Mouse (Mus musculus) left cerebral cortex, adult 8-10 months (tissue): ENCODE measurements at regions not wholly inside any gene's neighbourhood (a gene's known extent, or its start where the extent isn't known, plus 50 kb on each side); places are given as distances from the start of the nearest gene placed in this dataset.
"Not testable (repeated sequence)": the region's sequence is repeated elsewhere in the genome, so short reads cannot be mapped to it uniquely, and the experiment has no call there.

Experiments
- DNase-seq, 2 experiments: peaks; one replicate each; pipeline ENCODE4 v3.0.0; 2022; ENCODE audit warnings: low spot score in 2 of 2

DNA sequence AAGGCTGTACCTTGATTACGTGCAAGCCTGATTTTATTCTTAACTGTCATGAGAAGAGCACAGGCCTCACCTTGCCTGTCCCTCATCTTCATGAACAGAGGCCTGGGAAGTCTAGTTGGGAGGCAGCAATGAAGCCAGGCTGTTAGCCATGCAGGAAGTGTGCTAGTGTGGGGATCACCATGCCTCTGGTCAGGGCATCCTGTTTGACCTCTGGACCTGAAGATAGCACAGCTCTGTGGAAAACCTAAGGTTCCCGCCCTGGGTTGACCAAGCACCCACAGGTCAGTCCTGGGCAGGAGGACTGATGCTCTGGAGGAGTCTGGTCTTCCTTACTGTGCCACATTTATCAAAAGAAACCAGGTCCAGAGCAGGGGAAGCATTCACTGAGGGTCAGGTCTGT is 157.6 kb downstream of the Gm906 start:
- DNase-seq, result no peak

DNA sequence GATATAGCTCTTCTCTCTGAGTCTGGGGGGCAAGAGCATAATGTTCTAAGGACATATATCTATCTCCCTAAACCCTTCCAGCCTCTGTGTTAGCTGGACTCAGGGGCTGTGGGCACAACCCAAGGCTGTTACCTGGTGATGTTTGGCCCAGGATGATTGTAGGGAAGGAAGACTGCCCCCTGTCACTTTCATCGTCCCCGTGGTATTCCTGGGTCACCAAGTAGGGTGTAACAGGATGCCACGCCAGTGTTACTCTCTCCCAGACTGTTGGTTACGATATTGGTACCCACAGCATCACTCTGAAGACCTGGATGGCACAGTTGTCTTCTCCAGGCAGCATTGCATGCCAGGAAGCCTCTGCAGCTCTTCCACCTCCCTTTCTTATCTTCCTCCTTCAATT is 185.3 kb downstream of the Gm906 start:
- no peak for DNase-seq

DNA sequence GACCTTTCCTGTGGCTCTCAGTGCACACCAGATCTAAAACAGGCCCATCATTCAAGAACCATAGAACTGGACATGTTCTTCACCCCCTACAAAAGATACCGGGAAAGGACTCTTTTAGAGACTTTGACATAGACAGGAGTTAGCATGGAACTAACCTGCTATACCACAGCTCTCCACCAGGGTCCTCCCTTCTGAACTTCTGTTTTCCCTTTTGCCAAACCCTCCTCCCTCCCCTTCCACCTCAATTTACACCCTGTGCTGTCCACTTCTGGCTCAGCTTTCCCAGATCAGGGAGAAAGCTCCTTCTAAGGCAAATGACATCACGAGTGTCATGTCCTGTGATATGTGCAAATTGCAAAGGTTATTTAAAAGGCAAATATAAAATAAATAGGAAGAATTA is 185.7 kb downstream of the Gm906 start:
- DNase-seq, result not testable (repeated sequence)

DNA sequence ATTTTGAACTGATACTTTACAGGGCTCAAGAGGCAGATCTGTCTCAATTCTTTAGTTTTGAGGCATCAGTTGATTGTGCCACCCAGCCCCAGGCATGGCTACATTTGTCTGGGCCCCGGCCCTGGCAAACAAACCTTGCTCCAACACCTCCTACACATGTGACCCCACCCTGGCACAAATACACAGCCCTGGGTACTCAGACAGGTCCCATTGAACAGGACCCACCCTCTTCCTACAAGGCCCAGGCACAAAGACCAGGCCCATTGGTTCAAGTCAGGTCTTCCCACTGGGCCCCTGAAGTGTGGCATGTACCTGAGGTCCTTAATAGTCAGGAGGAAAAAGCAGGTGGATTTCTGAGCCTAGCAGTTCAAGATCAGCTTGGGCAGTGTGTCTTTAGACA is 190.4 kb downstream of the Gm906 start:
- DNase-seq, result not testable (repeated sequence)

DNA sequence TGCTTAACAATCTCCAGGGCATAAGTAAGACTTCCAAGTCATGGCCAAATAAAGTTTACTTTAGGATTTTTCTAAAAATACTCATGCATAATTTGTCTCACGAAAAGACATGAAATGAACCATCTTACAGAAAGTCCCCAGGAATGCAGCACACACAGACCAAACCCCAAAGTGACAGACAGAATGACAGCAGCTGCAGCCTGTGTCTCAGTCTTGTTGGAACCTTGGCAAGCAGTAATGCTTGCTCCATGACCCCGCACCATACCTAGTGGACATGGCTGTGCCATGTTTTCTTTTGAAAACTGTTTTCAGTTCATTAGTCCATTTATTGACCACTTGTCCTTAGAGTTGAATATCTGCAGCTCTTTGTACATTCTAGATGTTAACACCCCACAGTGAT is 191.1 kb downstream of the Gm906 start:
- DNase-seq, result not testable (repeated sequence)

DNA sequence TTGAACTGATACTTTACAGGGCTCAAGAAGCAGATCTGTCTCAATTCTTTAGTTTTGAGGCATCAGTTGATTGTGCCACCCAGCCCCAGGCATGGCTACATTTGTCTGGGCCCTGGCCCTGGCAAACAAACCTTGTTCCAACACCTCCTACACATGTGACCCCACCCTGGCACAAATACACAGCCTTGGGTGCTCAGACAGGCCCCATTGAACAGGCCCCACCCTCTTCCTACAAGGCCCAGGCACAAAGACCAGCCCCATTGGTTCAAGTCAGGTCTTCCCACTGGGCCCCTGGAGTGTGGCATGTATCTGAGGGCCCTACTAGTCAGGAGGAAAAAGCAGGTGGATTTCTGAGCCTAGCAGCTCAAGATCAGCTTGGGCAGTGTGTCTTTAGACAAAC is 198.4 kb downstream of the Gm906 start:
- DNase-seq, result not testable (repeated sequence)

DNA sequence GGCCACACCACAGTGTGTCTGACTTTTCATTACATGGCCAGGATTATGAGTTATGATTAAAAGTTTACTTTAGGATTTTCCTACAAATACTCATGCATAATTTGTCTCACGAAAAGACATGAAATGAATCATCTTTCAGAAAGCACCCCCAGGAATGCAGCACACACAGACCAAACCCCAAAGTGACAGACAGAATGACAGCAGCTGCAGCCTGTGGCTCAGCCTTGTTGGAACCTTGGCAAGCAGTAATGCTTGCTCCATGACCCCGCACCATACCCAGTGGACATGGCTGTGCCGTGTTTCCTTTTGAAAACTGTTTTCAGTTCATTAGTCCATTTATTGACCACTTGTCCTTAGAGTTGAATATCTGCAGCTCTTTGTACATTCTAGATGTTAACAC is 199.0 kb downstream of the Gm906 start:
- not testable (repeated sequence) for DNase-seq

DNA sequence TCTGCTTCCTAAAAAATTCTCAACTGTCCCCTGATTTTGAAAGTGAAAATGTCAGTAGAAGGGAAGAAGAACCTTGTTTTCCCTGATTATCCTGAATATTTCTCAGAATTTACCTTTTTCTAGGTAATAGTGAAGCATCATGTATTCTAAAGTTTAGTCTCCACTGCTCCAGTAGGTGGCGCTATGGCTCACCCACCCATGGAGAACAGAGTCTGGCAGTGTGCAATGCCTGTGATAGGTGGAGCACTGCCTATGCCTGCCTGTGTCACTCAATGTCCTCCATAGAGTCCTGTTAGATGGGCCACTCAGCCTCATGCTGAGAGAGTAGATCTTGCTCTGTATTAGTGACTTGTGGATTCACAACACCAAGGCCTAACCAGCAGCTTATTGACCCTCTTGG is 218.4 kb downstream of the Gm906 start:
- no peak for DNase-seq

DNA sequence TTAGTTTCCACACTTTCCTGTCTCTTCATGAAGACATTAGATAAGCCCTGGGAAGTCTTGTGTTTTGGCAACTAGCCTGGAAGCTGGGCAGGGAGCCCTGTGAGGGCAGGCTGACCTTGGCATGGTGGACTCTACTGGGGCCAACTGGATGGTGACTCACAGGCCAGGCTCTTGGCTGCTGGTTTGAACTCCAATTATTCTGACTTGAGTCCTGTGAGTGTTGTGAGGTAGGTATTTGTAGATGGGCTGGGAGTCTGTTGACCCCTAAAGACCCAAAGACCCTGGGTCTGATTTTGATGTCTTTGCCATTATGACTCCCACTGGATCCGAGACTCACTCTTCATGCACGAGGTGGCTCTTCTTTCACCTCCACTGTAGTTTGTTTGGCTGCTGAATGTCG is 208.9 kb upstream of the Gm30302 start:
- DNase-seq, result not testable (repeated sequence)

DNA sequence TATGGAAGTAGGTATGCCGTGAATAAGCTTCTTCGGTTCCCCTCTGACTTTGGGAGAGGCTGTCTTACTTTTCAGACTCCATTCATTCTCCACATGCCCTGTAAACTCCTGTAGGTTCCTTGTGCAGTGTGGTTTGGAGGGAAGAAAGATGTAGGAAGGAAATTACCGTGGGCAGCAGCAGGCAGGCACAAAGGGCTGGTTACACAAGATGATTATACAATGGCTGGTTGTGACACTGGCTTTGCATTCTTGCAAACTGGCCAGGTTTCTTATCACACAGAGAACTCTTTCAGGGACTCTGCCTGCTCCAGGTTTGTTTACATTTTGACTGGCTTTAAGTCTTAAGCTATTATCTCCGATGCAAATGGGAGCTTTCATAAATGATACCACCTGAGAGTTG is 167.3 kb upstream of the Gm30302 start:
- not testable (repeated sequence) for DNase-seq

DNA sequence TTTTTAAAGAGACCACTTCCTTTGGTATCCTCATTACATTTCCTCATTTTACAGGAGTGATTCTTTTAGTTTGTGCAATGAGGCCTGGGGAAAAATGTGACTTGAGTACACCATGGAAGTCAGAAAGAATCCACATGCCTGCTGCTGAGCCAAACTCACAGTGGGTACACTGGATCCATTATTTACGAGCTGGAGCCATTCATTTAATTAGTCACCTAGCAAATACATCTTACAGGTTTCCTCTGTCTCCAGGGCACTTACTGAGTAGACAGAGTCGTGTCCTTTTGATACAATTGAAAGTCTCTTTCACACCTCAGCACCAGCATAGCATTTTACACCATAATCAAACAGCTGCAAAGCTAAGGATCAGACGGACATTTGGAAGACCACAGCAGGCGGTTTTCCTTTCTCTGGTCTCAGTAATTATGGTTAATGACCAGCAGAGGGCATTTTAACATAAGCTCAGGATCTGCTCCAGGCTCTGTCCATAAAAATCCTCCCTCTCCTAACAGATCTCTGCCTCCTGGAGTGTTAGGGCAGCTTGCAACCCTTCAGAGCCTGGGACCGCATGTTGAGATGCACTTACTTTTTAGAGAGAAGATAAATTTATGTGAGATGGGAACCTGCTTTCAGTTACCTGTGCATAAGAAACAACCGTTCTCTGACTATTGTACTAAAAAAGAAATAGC is 159.3 kb upstream of the Gm30302 start:
- peak in 1 of 2 experiments; percentile 4 for DNase-seq

DNA sequence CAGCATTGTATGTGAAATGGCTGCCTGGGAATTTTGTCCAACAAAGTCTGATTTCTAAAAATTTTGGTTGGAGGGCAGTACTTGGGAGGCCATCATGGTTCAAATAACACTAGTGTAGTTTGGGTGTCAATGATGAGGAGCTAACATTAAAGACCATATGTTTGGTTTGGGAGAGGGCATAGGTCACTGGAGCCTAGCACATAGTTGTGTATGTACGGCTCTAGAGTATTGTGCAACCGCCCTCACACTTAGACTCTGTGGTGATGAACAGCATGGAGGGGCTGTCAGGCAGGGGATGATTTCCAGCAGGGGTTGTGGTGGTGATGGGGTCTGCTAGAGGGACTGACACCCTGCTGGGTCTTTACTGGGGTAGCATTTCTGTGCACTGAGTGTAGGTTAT is 117.0 kb upstream of the Gm30302 start:
- no peak for DNase-seq
